Comparison of ENCODE assay signal across 8 mouse cellular contexts in the genomic region with DNA sequence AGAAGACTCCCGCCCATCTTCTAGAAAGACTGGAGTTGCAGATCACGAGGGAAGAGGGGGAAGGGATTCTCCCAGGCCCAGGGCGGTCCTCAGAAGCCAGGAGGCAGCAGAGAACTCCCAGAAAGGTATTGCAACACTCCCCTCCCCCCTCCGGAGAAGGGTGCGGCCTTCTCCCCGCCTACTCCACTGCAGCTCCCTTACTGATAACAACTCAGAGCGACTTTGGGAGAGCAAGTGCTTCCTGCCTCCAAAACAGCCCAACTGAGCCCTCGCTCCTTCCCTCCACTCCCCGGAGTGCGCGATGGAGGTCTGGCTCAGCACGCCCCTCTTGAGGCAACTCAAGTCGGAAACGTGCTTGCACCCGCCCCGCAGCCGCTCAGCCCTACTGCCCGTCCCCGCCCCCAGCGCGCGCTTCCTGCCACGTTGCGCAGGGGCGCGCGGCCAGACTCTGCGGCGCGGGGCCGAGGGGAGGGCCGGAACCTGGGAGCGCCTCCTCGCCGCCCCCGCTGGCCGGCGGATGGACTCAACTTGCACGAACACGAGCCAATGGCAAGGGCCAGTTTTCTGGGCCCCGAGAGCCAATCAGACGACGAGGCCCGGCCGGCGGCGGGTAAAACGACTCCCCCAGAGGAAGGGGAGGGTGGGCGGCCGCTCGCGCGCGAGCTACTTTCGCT. TPM values are rescaled to one million over a fixed set of nuclear protein-coding genes. Genes with fewer than 3 reads are reported as not detected.
DNase-seq lines count a peak whose midpoint lies in the region; ATAC-seq and TF ChIP-seq lines count a peak whose summit lies in the region.

No protein-coding gene starts in this region.

- no peaks in the 10 kb centered on the region for H3K27me3 ChIP-seq in E14TG2a.4 (ENCODE audit: insufficient read depth, low read length)
- H3K27me3 ChIP-seq in forebrain, embryonic 12.5 days, result no peaks in the 10 kb centered on the region
- no peaks in the 10 kb centered on the region for H3K27me3 ChIP-seq in heart, postnatal 0 days (ENCODE audit: control insufficient read depth, insufficient read depth, low read length)
- H3K27me3 ChIP-seq in liver, embryonic 16.5 days (ENCODE audit: control insufficient read depth, insufficient read depth, low read depth, low read length), result no peaks in the 10 kb centered on the region
- H3K27me3 ChIP-seq in neural tube, embryonic 15.5 days (replicated peaks), result no peaks in the 10 kb centered on the region

- peaks cover 67% of the 10 kb centered on the region for H3K4me1 ChIP-seq in E14TG2a.4 (replicated peaks; ENCODE audit: low read depth, low read length)
- H3K4me1 ChIP-seq in forebrain, embryonic 12.5 days, result peaks cover 33% of the 10 kb centered on the region
- H3K4me1 ChIP-seq in heart, postnatal 0 days (ENCODE audit: control insufficient read depth, insufficient read depth), result peaks cover 25% of the 10 kb centered on the region; the same call in 1 of the 2 replicates
- peaks cover 24% of the 10 kb centered on the region for H3K4me1 ChIP-seq in liver, embryonic 16.5 days (ENCODE audit: control insufficient read depth, low read depth, low read length)
- H3K4me1 ChIP-seq in neural tube, embryonic 15.5 days, result peaks cover 42% of the 10 kb centered on the region

- H3K4me3 ChIP-seq in E14TG2a.4 (replicated peaks; ENCODE audit: low read length), result peak overlapping the region; percentile 98
- peak overlapping the region; percentile 88 for H3K4me3 ChIP-seq in forebrain, embryonic 12.5 days (replicated peaks)
- H3K4me3 ChIP-seq in heart, postnatal 0 days (ENCODE audit: low read depth, low read length), result peak overlapping the region; percentile 78
- peak overlapping the region; percentile 90 for H3K4me3 ChIP-seq in liver, embryonic 16.5 days (ENCODE audit: low read depth, low read length)
- H3K4me3 ChIP-seq in neural tube, embryonic 15.5 days (replicated peaks), result peak overlapping the region; percentile 94

- peak overlapping the region; percentile 92 for H3K4me2 ChIP-seq in forebrain, embryonic 12.5 days
- peak overlapping the region; percentile 68 for H3K4me2 ChIP-seq in heart, postnatal 0 days (ENCODE audit: low read depth, low read length)
- H3K4me2 ChIP-seq in liver, embryonic 16.5 days (ENCODE audit: low read depth, low read length), result peak overlapping the region; percentile 77
- H3K4me2 ChIP-seq in neural tube, embryonic 15.5 days, result peak overlapping the region; percentile 88

- peak overlapping the region; percentile 98 for H3K9ac ChIP-seq in forebrain, embryonic 12.5 days
- peak overlapping the region; percentile 48 for H3K9ac ChIP-seq in heart, postnatal 0 days (replicated peaks; ENCODE audit: low read depth, low read length)
- peak overlapping the region; percentile 92 for H3K9ac ChIP-seq in liver, embryonic 16.5 days (ENCODE audit: low read depth, low read length)
- H3K9ac ChIP-seq in neural tube, embryonic 15.5 days (replicated peaks), result peak overlapping the region; percentile 55

- peaks cover 34% of the 10 kb centered on the region for H3K36me3 ChIP-seq in E14TG2a.4 (ENCODE audit: insufficient read depth, low read length)
- H3K36me3 ChIP-seq in forebrain, embryonic 12.5 days (replicated peaks), result no peaks in the 10 kb centered on the region; the same call in 1 of the 2 replicates
- H3K36me3 ChIP-seq in heart, postnatal 0 days (replicated peaks; ENCODE audit: control insufficient read depth, insufficient read depth, low read length), result peaks cover 5% of the 10 kb centered on the region; the same call in 1 of the 2 replicates
- H3K36me3 ChIP-seq in liver, embryonic 16.5 days (ENCODE audit: control insufficient read depth, insufficient read depth), result no peaks in the 10 kb centered on the region
- H3K36me3 ChIP-seq in neural tube, embryonic 15.5 days, result peaks cover 3% of the 10 kb centered on the region; the same call in 1 of the 2 replicates

- H3K9me3 ChIP-seq in E14TG2a.4 (ENCODE audit: low read length), result no peaks in the 10 kb centered on the region
- H3K9me3 ChIP-seq in forebrain, embryonic 12.5 days, result no peaks in the 10 kb centered on the region
- no peaks in the 10 kb centered on the region for H3K9me3 ChIP-seq in heart, postnatal 0 days (replicated peaks; ENCODE audit: control insufficient read depth, low read length)
- H3K9me3 ChIP-seq in liver, embryonic 16.5 days (replicated peaks; ENCODE audit: control insufficient read depth, low read length), result no peaks in the 10 kb centered on the region
- H3K9me3 ChIP-seq in neural tube, embryonic 15.5 days (replicated peaks), result no peaks in the 10 kb centered on the region

- peak; percentile 95 for DNase-seq in c-Kit-positive CD71-positive TER-119-negative erythroid progenitor cells, embryonic 14.5 days (ENCODE audit: low read depth)
- DNase-seq in heart, postnatal 0 days (ENCODE audit: low spot score), result peak; percentile 98
- peak; percentile 96 to 99 for DNase-seq in kidney, postnatal 4 days
- DNase-seq in testis, postnatal 14 days (ENCODE audit: low spot score), result peak; percentile 95

- H3K27ac ChIP-seq in forebrain, embryonic 12.5 days, result peak overlapping the region; percentile 100
- H3K27ac ChIP-seq in heart, postnatal 0 days (ENCODE audit: low read depth), result peak overlapping the region; percentile 100
- H3K27ac ChIP-seq in liver, embryonic 16.5 days (ENCODE audit: low read length), result peak overlapping the region; percentile 100
- peak overlapping the region; percentile 100 for H3K27ac ChIP-seq in neural tube, embryonic 15.5 days (replicated peaks)

- ATAC-seq in forebrain, embryonic 12.5 days (ENCODE audit: low FRiP score), result peak; percentile 84
- peak; percentile 87 for ATAC-seq in heart, postnatal 0 days (ENCODE audit: insufficient read depth, low read depth)
- peak; percentile 73 for ATAC-seq in liver, embryonic 16.5 days (ENCODE audit: low read depth)
- peak; percentile 82 for ATAC-seq in neural tube, embryonic 15.5 days (ENCODE audit: low FRiP score)

- under 1% methylated on average over 41 of the region's 55 CpGs for WGBS in forebrain, embryonic 12.5 days
- under 1% methylated on average over 53 of the region's 55 CpGs for WGBS in heart, postnatal 0 days
- WGBS in liver, embryonic 16.5 days (ENCODE audit: insufficient replicate concordance), result under 1% methylated on average over 52 of the region's 55 CpGs
- WGBS in neural tube, embryonic 15.5 days, result 0% methylated on average over 53 of the region's 55 CpGs

- peak; percentile 70 for TF ChIP-seq EP300 in heart, postnatal 0 days (IDR thresholded peaks at IDR 0.05; ENCODE audit: low read depth)

- no peak for TF ChIP-seq CTCF in E14TG2a.4 (conservative IDR thresholded peaks at IDR 0.05; ENCODE audit: low read length)
- TF ChIP-seq CTCF in heart, postnatal 0 days (IDR thresholded peaks at IDR 0.05; ENCODE audit: low read depth), result peak; percentile 62

RNA-seq across cellular contexts. Expression of a gene that starts 1.0 kb away (rescaled TPM):
- polyA plus RNA-seq in forebrain, embryonic 12.5 days (2016; fragmentation: Nextera tagmentation; extraction: Ambion mirVana), result 63.9 and 64.1 TPM in 2 replicates
- total RNA-seq in heart, postnatal 0 days (2014; rRNA removed; ENCODE audit: low replicate concordance), result 55.0 and 62.3 TPM in 2 replicates
- 27.5 and 28.1 TPM in 2 replicates for polyA plus RNA-seq in heart, postnatal 0 days (2015; fragmentation: Nextera tagmentation; extraction: Ambion mirVana)
- polyA plus RNA-seq in liver, embryonic 16.5 days (2015; fragmentation: Nextera tagmentation; extraction: Ambion mirVana), result 18.4 and 20.1 TPM in 2 replicates
- 48.3 and 54.3 TPM in 2 replicates for polyA plus RNA-seq in neural tube, embryonic 15.5 days (2015; fragmentation: Nextera tagmentation; extraction: Ambion mirVana)

RNA-seq across cellular contexts. Expression of a gene that starts 30.1 kb away (rescaled TPM):
- polyA plus RNA-seq in forebrain, embryonic 12.5 days (2016; fragmentation: Nextera tagmentation; extraction: Ambion mirVana), result 66.5 and 68.4 TPM in 2 replicates
- 22.6 and 29.8 TPM in 2 replicates for total RNA-seq in heart, postnatal 0 days (2014; rRNA removed; ENCODE audit: low replicate concordance)
- 28.3 and 28.8 TPM in 2 replicates for polyA plus RNA-seq in heart, postnatal 0 days (2015; fragmentation: Nextera tagmentation; extraction: Ambion mirVana)
- polyA plus RNA-seq in liver, embryonic 16.5 days (2015; fragmentation: Nextera tagmentation; extraction: Ambion mirVana), result 29.5 and 30.0 TPM in 2 replicates
- 49.2 and 57.5 TPM in 2 replicates for polyA plus RNA-seq in neural tube, embryonic 15.5 days (2015; fragmentation: Nextera tagmentation; extraction: Ambion mirVana)

Comparison
In these comparisons a context has a peak if more than half of its experiments do, and no peak if none do; other contexts are left out.
1. Peak in every context shown above with its lines: DNase-seq, ATAC-seq, H3K4me3 ChIP-seq and H3K27ac ChIP-seq.
2. H3K9ac ChIP-seq: peak in every context shown above with its lines; median percentile 98 in forebrain, embryonic 12.5 days; 92 in liver, embryonic 16.5 days; 55 in neural tube, embryonic 15.5 days; 48 in heart, postnatal 0 days.